23 mouse cellular contexts compared by ENCODE assay signal in genomic region chr4:135114301-135114700, GRCm38 (mm10). TPM values are rescaled to one million over a fixed set of nuclear protein-coding genes. Genes with fewer than 3 reads are reported as not detected.
A peak's percentile ranks its signal among the peaks of the same experiment; 100 is the strongest.
DNase-seq lines count a peak whose midpoint lies in the region.
"Had no signal": no experiment of that assay in that cellular context is flagged by ENCODE, and none has a peak within 500 bp of the region (broad histone marks: within the 10 kb centered on the region; RNA-seq: fewer than 3 reads in every experiment).

No protein-coding gene starts in this region.

- H3K36me3 ChIP-seq in embryonic facial prominence, embryonic 10.5 days (replicated peaks): no peaks in the 10 kb centered on the region
- H3K36me3 ChIP-seq: forebrain, embryonic 10.5 days; heart, embryonic 10.5 days; heart, embryonic 13.5 days; hindbrain, embryonic 12.5 days; hindbrain, embryonic 15.5 days had no signal

- H3K4me1 ChIP-seq in embryonic facial prominence, embryonic 10.5 days: peaks cover 24% of the 10 kb centered on the region
- H3K4me1 ChIP-seq: forebrain, embryonic 13.5 days; heart, embryonic 13.5 days; hindbrain, embryonic 12.5 days; hindbrain, embryonic 15.5 days had no signal

- no peak overlapping the region for H3K4me3 ChIP-seq in embryonic facial prominence, embryonic 10.5 days
- H3K4me3 ChIP-seq: forebrain, embryonic 10.5 days; forebrain, embryonic 13.5 days; heart, adult 2 months; heart, embryonic 10.5 days; heart, embryonic 13.5 days; hindbrain, embryonic 12.5 days; hindbrain, embryonic 15.5 days had no signal

- WGBS in embryonic facial prominence, embryonic 10.5 days: 85% methylated on average over 10 of the region's 10 CpGs

- peak; percentile 45 for DNase-seq in adrenal gland, adult 8-10 months
- no peak for DNase-seq in adrenal gland, postnatal 4 days (ENCODE audit: low spot score in 2 of 2)
- peak; percentile 23 for DNase-seq in adrenal gland, postnatal 14 days
- no peak for DNase-seq in embryonic facial prominence, embryonic 10.5 days (ENCODE audit: low spot score)
- DNase-seq in liver: no peak
- DNase-seq in embryo, embryonic 10.5 days (ENCODE audit: low spot score): no peak
- DNase-seq: cerebellum, adult 11 months; cerebellum, adult 2 months; cerebellum, adult 9-11 months; cerebellum, postnatal 25 days; embryo, embryonic 11 days; gastrocnemius, postnatal 10 days; gastrocnemius, postnatal 36 days; heart, adult 2 months; heart, postnatal 14 days; kidney, adult 18-20 months had no signal

- H3K27me3 ChIP-seq in embryonic facial prominence, embryonic 10.5 days (replicated peaks; ENCODE audit: low read depth, poor library complexity, severe bottlenecking): peaks cover 12% of the 10 kb centered on the region; the same call in 1 of the 2 replicates
- H3K27me3 ChIP-seq: forebrain, embryonic 13.5 days; hindbrain, embryonic 12.5 days; hindbrain, embryonic 15.5 days had no signal

- peaks cover 13% of the 10 kb centered on the region for H3K9me3 ChIP-seq in embryonic facial prominence, embryonic 10.5 days

- H3K27ac ChIP-seq in embryonic facial prominence, embryonic 10.5 days (replicated peaks): 0 out of 2 replicates have a peak overlapping the region, but pooled peaks have one; percentile 30
- H3K27ac ChIP-seq: forebrain, embryonic 10.5 days; forebrain, embryonic 13.5 days; heart, adult 2 months; heart, embryonic 10.5 days; heart, embryonic 13.5 days; hindbrain, embryonic 12.5 days; hindbrain, embryonic 15.5 days had no signal

RNA-seq across cellular contexts. Expression of gene Runx3, which starts 6.2 kb away (rescaled TPM):
- total RNA-seq in adrenal gland, adult 8-10 months (2022): 1 to 10 TPM in 3 of 4 experiments, under 1 TPM in 1; 0.96 to 3.8 (median 2.1) TPM
- 1 to 10 TPM; 1.3 to 1.7 TPM for total RNA-seq in adrenal gland, postnatal 4 days (2021)
- 1.7 and 7.3 TPM in 2 replicates for total RNA-seq in adrenal gland, postnatal 14 days (2021)
- polyA plus RNA-seq in embryonic facial prominence, embryonic 10.5 days (2016; fragmentation: Nextera tagmentation; extraction: Ambion mirVana): 0.04 TPM in 2 replicates
- polyA plus RNA-seq: cerebellum, adult 2 months; forebrain, embryonic 13.5 days; forebrain, embryonic 16.5 days had no signal

Comparison
In these comparisons a context has a peak if more than half of its experiments do, and no peak if none do; other contexts are left out.
1. DNase-seq: peak in adrenal gland, adult 8-10 months (single experiment) and adrenal gland, postnatal 14 days (single experiment); none in adrenal gland, postnatal 4 days (0 of 2), embryonic facial prominence, embryonic 10.5 days (single experiment), liver (single experiment) and embryo, embryonic 10.5 days (single experiment).